Mouse (Mus musculus) bone marrow, adult 2 months (tissue): Measurements from ENCODE around the gene Atp6v1a. TPM values are rescaled to one million over a fixed set of nuclear protein-coding genes. Genes with fewer than 3 reads are reported as not detected.
A peak's percentile ranks its signal among the peaks of the same experiment; 100 is the strongest.

Experiments used
- H3K27ac ChIP-seq: fragments of 200-500 bp; 2 replicates; pipeline ENCODE4 v1.5.1; 2012; ENCODE audit warnings: low read depth, mild to moderate bottlenecking, control low read depth, inconsistent platforms, low read length; ENCODE audit not compliant: control insufficient read depth, poor library complexity, insufficient read depth
- H3K4me1 ChIP-seq: fragments of 200-500 bp; 2 replicates; pipeline ENCODE4 v1.6.1; 2011; ENCODE audit warnings: low read length; ENCODE audit not compliant: control insufficient read depth, insufficient read depth
- H3K4me3 ChIP-seq: fragments of 200-500 bp; replicated peaks from 2 replicates; pipeline ENCODE3; 2011; ENCODE audit warnings: mild to moderate bottlenecking, low read depth, low read length, control low read depth; ENCODE audit not compliant: control insufficient read depth
- CTCF ChIP-seq: fragments of 200-500 bp; IDR thresholded peaks from 2 replicates; pipeline ENCODE4 v1.5.1; 2011; ENCODE audit warnings: low read length, control low read depth; ENCODE audit not compliant: control insufficient read depth, insufficient read depth
- POLR2A ChIP-seq: fragments of 200-500 bp; IDR thresholded peaks from 2 replicates; pipeline ENCODE4 v1.6.1; 2011; ENCODE audit warnings: low read depth, mild to moderate bottlenecking, control low read depth, low read length, borderline replicate concordance; ENCODE audit not compliant: control insufficient read depth
- WGBS: fragments of 180-500 bp; shearing (Covaris S2); methylation state at CpG from one replicate; pipeline ENCODE4 v1.1.7; 2018; 5-methylcytosine and 5-hydroxymethylcytosine counted together
- polyA plus RNA-seq: library from polyadenylated mRNA; stranded (reverse); fragments of >200 nt; gene quantifications from 2 replicates; pipeline ENCODE4 v1.2.4, GENCODE M21; 2011; ENCODE audit warnings: low replicate concordance; ENCODE audit not compliant: missing spikeins, insufficient read depth, insufficient read length

Gene Atp6v1a
- polyA plus RNA-seq = 6.4 and 19.8 TPM in 2 replicates

DNA sequence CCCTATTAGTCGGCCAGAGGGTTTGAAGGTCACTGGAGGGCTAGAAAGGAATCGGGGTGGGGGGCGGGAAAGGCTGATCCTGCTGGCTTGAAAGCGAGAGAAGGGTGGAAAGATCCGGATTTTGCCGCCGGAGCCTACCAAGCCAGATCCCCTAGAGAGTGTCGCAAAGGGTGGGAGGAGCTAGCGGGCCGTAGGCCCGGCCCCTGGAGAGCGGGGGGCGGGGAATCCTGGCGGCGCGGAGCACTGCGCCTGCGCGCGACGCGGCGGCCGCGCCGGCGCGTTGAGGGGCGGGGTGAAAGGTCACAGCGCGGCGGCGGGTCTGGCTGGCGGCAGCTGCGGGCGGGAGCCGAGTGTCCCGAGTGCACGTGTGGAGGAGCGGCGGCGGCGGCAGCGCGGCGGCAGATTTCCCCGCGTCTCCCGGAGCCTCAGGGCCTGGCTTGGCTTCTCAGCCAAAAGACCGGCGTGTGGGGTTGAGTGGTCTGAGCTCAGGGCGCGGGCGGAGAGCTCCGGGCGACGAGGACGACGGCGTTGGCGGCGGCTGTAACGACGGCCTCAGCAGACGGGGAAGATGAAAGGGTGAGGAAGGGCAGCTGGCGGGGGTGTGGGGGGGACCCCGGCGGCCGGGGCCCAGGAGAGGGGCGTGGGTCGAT, at the start of gene Atp6v1a, which contains the start of gene Naa50:
TSS of gene Atp6v1a (minus strand) at position 170 of the 650 bp plus-strand sequence.
TSS of gene Naa50 (plus strand) at position 295 of the 650 bp plus-strand sequence.
- H3K4me1 ChIP-seq = peaks cover 2% of the 10 kb centered on the region
- WGBS = under 1% methylated on average over 71 of the region's 71 CpGs

DNA sequence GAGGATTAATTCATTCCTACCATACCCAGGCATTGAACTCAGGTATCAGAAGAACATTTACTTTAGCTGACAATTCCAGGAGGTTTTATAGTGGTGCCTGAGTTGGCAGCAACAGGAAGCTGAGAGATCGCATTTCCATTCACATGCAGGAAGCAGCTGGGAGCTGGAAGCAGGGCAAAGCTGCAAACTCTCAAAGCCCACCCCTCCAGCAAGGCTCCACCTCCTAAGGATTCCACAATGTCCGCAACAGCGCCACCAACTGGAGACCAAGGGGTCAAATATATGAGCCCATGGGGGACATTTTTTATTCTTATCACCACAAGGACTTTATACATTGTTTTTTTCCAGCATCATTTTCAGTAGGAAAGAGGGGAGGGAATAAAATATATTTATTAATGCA, 49.3 kb upstream of the Atp6v1a start:
- no peak overlapping the region for H3K4me3 ChIP-seq
- H3K4me1 ChIP-seq = no peaks in the 10 kb centered on the region; the same call in 1 of the 2 replicates
- WGBS = 90% methylated on average over 3 of the region's 3 CpGs
- H3K27ac ChIP-seq = no peak overlapping the region
- no peak for TF ChIP-seq CTCF
- TF ChIP-seq POLR2A = no peak

More for the DNA sequence above, at the start of gene Atp6v1a, which contains the start of gene Naa50:
- peak within 1 kb of the TSS; percentile 99 for H3K27ac ChIP-seq
- H3K4me3 ChIP-seq = peak within 1 kb of the TSS; percentile 89
- TF ChIP-seq POLR2A (peak; percentile 69; the same call in 1 of the 2 replicates), CTCF (no peak)

DNA sequence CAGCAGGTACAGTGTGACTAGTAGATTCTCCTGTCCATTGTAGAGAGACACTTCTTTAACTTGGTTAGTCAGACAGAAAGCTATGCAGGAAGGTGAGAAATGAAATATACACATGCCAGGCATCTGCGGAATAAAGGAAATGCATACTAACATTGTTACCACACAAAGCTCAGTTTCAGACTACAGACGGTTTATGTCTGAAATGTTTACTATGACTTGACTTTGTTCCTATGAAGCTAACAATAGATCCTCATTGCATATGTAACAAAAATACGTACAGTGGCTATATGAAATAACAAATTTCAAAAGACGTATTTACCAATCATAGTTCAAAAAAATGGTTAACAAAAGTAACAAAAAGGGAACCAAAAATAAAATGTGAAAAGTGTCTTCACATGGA, 47.7 kb upstream of the Atp6v1a start:
- Histone ChIP-seq H3K27ac (no peak overlapping the region), H3K4me1 (peaks cover 1% of the 10 kb centered on the region; the same call in 1 of the 2 replicates), H3K4me3 (no peak overlapping the region)
- TF ChIP-seq CTCF = no peak
- TF ChIP-seq POLR2A = no peak
- WGBS = 73% methylated on average over 4 of the region's 4 CpGs

DNA sequence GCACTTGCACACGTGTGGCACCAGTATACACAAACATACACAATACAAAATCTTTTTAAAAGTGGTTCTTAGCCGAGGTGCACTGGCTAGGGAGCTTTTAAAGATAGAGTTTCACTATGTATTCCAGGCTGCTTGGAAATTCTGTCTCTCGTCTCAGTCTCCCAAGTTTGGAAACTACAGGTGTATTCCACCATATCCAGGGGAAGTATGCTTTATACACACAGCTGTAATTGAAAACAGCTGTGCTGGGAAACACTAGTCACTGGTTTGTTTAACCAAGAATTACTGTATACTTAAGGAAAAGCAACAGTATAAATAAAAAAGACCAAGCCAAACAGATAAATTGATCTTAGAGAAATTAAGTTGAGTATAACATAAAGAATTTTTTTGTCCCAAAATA, 45.3 kb upstream of the Atp6v1a start:
- WGBS = 78% methylated on average over 3 of the region's 3 CpGs
- TF ChIP-seq POLR2A (no peak), CTCF (no peak)
- no peak overlapping the region for H3K4me3 ChIP-seq
- peaks cover 1% of the 10 kb centered on the region; the same call in 1 of the 2 replicates for H3K4me1 ChIP-seq
- no peak overlapping the region for H3K27ac ChIP-seq

DNA sequence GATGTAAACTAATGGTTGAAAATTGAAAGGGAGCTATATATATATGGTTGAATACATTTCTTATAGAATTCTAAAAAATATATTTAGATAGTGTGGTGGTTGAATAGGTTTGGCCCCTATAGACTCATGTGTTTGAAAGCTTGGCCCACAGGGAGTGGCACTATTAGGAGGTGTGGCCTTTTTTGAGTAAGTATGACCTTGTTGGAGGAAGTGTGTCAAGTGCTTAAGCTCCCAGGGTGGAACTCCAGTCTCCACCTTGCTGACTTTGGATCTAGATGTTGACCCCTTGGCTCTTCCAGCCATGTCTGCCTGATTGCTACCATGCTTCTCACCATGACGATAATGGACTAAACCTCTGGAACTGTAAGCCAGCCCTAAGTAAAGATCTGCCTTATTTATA, 43.1 kb upstream of the Atp6v1a start:
- Histone ChIP-seq H3K4me1 (peaks cover 1% of the 10 kb centered on the region; the same call in 1 of the 2 replicates), H3K4me3 (no peak overlapping the region), H3K27ac (no peak overlapping the region)
- no peak for TF ChIP-seq POLR2A
- no peak for TF ChIP-seq CTCF
- WGBS = 90% methylated on average over 1 of the region's 1 CpGs

DNA sequence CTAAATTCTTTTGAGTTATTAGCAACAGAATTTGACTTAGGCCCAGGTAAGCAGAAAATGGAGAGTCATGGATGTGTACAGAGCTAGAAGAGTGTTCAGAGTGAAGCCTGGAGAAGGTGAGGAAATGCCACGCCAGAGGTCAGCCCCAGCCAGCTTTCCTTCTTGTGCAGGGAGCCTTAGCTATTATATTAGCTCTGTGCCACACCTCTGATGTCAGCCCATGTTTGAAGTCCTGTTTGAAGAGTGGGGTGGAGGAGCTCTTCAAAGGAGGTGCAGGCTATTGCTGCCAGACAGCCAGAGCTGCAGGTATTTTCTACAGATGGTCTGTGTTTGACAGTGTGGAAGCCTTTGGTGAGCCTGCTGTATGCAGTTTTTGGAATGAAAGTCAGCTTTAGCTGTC, 39.0 kb upstream of the Atp6v1a start:
- peaks cover 4% of the 10 kb centered on the region for H3K4me1 ChIP-seq
- no peak for TF ChIP-seq CTCF
- TF ChIP-seq POLR2A = no peak
- 76% methylated on average over 1 of the region's 1 CpGs for WGBS
- H3K4me3 ChIP-seq = no peak overlapping the region
- H3K27ac ChIP-seq = no peak overlapping the region

DNA sequence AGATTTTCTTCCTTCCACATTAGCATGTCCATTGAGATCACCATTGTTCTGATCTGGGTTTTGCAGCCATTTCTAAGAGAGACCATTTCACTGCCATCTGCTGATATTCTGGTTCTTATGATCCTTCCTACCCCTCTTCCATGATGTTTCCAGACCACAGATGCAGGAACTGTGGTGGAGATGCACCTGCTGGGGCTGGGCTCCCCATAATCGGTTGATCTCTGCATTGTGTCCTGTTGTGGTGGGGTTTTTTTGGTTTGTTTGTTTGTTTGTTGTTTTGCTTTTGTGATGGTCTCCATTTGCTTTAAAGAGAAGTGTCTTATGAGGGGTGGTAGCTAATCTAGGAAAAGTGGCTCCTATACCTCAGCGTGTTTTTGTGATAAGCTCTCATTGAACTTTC, 37.0 kb upstream of the Atp6v1a start:
- 79% methylated on average over 2 of the region's 2 CpGs for WGBS
- TF ChIP-seq CTCF (no peak), POLR2A (no peak)
- H3K4me1 ChIP-seq = peaks cover 3% of the 10 kb centered on the region
- H3K4me3 ChIP-seq = no peak overlapping the region
- no peak overlapping the region for H3K27ac ChIP-seq

DNA sequence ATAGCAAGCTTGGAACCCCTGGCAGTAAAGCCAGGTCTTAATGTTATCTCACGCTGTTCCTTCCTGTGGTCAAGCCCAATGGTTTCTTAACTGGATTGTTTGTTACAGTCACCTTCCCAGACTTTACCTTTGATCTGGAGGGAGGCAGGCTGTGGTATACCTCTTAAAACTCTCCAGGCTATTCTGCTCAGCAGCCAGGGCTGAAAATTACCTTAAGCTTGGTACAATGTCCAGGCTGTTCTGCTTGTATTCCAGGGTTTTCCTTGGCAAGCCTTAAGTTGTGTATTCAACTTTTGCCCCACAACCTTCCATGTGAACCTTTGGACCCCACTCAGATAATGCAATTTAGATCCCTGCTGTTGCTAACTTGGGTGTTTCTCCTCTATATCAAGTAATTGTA, 35.5 kb upstream of the Atp6v1a start:
- TF ChIP-seq POLR2A (no peak), CTCF (no peak)
- Histone ChIP-seq H3K27ac (no peak overlapping the region), H3K4me1 (peaks cover 3% of the 10 kb centered on the region), H3K4me3 (no peak overlapping the region)
- WGBS = 22% methylated on average over 1 of the region's 1 CpGs
